Mouse (Mus musculus): ENCODE results near the gene Dmrt2.
A peak's percentile ranks its signal among the peaks of the same experiment; 100 is the strongest.

Dmrt2 gene

DNA sequence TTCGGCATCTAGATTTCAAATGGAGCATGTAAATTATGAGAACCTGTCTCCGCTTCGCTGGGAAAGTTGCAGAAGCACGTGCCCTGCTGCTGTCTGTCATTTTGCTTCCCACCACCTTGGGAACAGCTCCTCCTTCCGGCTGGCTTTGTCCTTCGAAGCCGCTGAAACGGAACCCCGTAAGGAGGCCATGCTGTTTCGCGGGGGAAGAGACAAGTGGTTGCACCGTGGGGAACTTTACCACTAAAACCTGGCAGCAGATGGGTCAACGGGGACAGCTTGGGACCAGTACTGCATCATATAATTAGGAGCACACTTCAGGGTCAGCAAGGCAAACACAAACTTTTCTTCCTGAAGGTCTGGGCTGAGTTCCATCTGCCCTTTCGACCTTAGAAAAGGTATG lies 26.6 kb downstream of the Dmrt2 start:
- DNase-seq, result no peak

GRCm38 (mm10) chr19:25713382-25713781 lies 41.2 kb downstream of the Dmrt2 start:
- DNase-seq, result peak; percentile 52

GRCm38 (mm10) chr19:25714927-25715326 lies 42.7 kb downstream of the Dmrt2 start:
- DNase-seq, result no peak

GRCm38 (mm10) chr19:25722616-25723015 lies 50.4 kb downstream of the Dmrt2 start:
- DNase-seq, result no peak
